10 mouse cellular contexts compared by ENCODE assay signal in genomic region chr2:167804493-167805227, GRCm38 (mm10).
DNase-seq lines count a peak whose midpoint lies in the region; ATAC-seq and TF ChIP-seq lines count a peak whose summit lies in the region.
"Had no signal": no experiment of that assay in that cellular context is flagged by ENCODE, and none has a peak within 500 bp of the region (broad histone marks: within the 10 kb centered on the region; RNA-seq: fewer than 3 reads in every experiment).

No protein-coding gene starts in this region.

- H3K9ac ChIP-seq in embryonic facial prominence, embryonic 15.5 days: no peak overlapping the region
- H3K9ac ChIP-seq in midbrain, embryonic 11.5 days (ENCODE audit: low read length): no peak overlapping the region

- no peak for ATAC-seq in embryonic facial prominence, embryonic 15.5 days (ENCODE audit: insufficient number of reproducible peaks, low FRiP score, low TSS enrichment, low read depth)
- ATAC-seq in megakaryocyte progenitor cell, adult 5-6 weeks (replicated peaks; ENCODE audit: poor library complexity): peak; percentile 61
- ATAC-seq in midbrain, embryonic 11.5 days (ENCODE audit: low FRiP score): no peak
- ATAC-seq: Patski had no signal

- no peaks in the 10 kb centered on the region for H3K9me3 ChIP-seq in embryonic facial prominence, embryonic 15.5 days (replicated peaks)
- no peaks in the 10 kb centered on the region for H3K9me3 ChIP-seq in midbrain, embryonic 11.5 days (ENCODE audit: control insufficient read depth, low read length)

- DNase-seq in layer of hippocampus, adult 2 months (ENCODE audit: low spot score in 2 of 2): no peak
- no peak for DNase-seq in layer of hippocampus, postnatal 14 days (ENCODE audit: low spot score in 2 of 2)
- DNase-seq in thymus, postnatal 0 days (ENCODE audit: low spot score): peak; percentile 76
- no peak for DNase-seq in frontal cortex, adult 2 months (ENCODE audit: extremely low spot score in 1 of 2, low spot score in 1 of 2)
- no peak for DNase-seq in midbrain, embryonic 11.5 days (ENCODE audit: low spot score, missing footprints)
- DNase-seq in cerebellum, adult 9-11 months: no peak
- DNase-seq: cerebellum, postnatal 14 days had no signal

- H3K4me3 ChIP-seq in layer of hippocampus, adult 2 months: no peak overlapping the region
- no peak overlapping the region for H3K4me3 ChIP-seq in embryonic facial prominence, embryonic 15.5 days (replicated peaks)
- no peak overlapping the region for H3K4me3 ChIP-seq in midbrain, embryonic 11.5 days (ENCODE audit: low read depth, low read length)

- no peak overlapping the region for H3K4me2 ChIP-seq in embryonic facial prominence, embryonic 15.5 days (replicated peaks)
- H3K4me2 ChIP-seq in midbrain, embryonic 11.5 days: no peak overlapping the region

- H3K27me3 ChIP-seq in embryonic facial prominence, embryonic 15.5 days: no peaks in the 10 kb centered on the region
- H3K27me3 ChIP-seq in midbrain, embryonic 11.5 days (ENCODE audit: control insufficient read depth, insufficient read depth, low read length): no peaks in the 10 kb centered on the region
- H3K27me3 ChIP-seq: Patski had no signal

- peak overlapping the region; percentile 46; the same call in 1 of the 2 replicates for H3K27ac ChIP-seq in layer of hippocampus, adult 2 months
- H3K27ac ChIP-seq in embryonic facial prominence, embryonic 15.5 days (replicated peaks): peak overlapping the region; percentile 24; the same call in 1 of the 2 replicates
- H3K27ac ChIP-seq in midbrain, embryonic 11.5 days (ENCODE audit: low read depth, low read length): no peak overlapping the region

- H3K4me1 ChIP-seq in embryonic facial prominence, embryonic 15.5 days: peaks cover 17% of the 10 kb centered on the region
- H3K4me1 ChIP-seq in midbrain, embryonic 11.5 days (ENCODE audit: control insufficient read depth, insufficient read depth, low read length): no peaks in the 10 kb centered on the region

- TF ChIP-seq CTCF in layer of hippocampus, adult 2 months (conservative IDR thresholded peaks at IDR 0.05): no peak

- H3K36me3 ChIP-seq in embryonic facial prominence, embryonic 15.5 days: no peaks in the 10 kb centered on the region
- no peaks in the 10 kb centered on the region for H3K36me3 ChIP-seq in midbrain, embryonic 11.5 days (ENCODE audit: control insufficient read depth, insufficient read depth, low read length)

- WGBS in embryonic facial prominence, embryonic 15.5 days: 48% methylated on average over 18 of the region's 18 CpGs
- 69% methylated on average over 18 of the region's 18 CpGs for WGBS in midbrain, embryonic 11.5 days
